Mouse (Mus musculus): ENCODE measurements around the gene S100a2. TPM values are rescaled to one million over a fixed set of nuclear protein-coding genes. Genes with fewer than 3 reads are reported as not detected.

S100a2 gene
- polyA plus RNA-seq, 2 experiments, result not detected

DNA sequence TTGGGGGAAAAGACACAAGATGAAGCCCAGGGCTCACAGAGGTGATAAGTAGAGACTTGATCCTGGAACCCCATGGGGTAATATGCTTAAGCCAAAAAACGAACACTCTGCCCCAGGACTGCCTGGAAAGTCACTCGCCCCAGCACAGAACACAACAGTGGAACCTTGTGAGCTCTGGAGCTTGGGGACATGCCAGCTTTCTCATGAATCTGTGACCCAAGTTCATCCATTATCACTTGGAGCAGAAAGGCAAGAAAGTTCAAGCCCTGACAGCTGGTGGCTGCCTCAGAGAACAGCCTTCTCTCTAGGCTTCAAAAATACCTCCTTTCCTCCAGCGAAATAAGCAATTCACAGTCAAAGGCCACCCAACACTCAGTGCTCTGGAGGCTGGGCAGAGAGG is 9.4 kb downstream of the S100a2 start:
- H3K4me1 ChIP-seq (replicated peaks; ENCODE audit: control insufficient read depth in 2 of 2, insufficient read depth in 2 of 2, low read length in 1 of 2), result no peaks in the 10 kb centered on the region
- H3K36me3 ChIP-seq (replicated peaks; ENCODE audit: control insufficient read depth, insufficient read depth, low read depth), result no peaks in the 10 kb centered on the region
- DNase-seq (ENCODE audit: low read depth in 3 of 3, low spot score in 3 of 3) (no peak), ATAC-seq (ENCODE audit: insufficient read depth) (no peak)
- H3K4me2 ChIP-seq (ENCODE audit: low read depth), result no peak overlapping the region
- TF ChIP-seq CTCF (IDR thresholded peaks at IDR 0.05; ENCODE audit: low read depth) (no peak), EP300 (IDR thresholded peaks at IDR 0.05; ENCODE audit: low read depth) (no peak)
- no peak overlapping the region for H3K27ac ChIP-seq
- no peaks in the 10 kb centered on the region for H3K9me3 ChIP-seq (ENCODE audit: control insufficient read depth, low read length)
- WGBS (ENCODE audit: insufficient replicate concordance), result 50% methylated on average over 3 of the region's 3 CpGs
- H3K9ac ChIP-seq (replicated peaks), result no peak overlapping the region
- H3K4me3 ChIP-seq (ENCODE audit: insufficient read depth in 1 of 2, low read depth in 2 of 2, low read length in 2 of 2), result no peak overlapping the region
- no peaks in the 10 kb centered on the region for H3K27me3 ChIP-seq (ENCODE audit: control insufficient read depth, insufficient read depth, low read length)

DNA sequence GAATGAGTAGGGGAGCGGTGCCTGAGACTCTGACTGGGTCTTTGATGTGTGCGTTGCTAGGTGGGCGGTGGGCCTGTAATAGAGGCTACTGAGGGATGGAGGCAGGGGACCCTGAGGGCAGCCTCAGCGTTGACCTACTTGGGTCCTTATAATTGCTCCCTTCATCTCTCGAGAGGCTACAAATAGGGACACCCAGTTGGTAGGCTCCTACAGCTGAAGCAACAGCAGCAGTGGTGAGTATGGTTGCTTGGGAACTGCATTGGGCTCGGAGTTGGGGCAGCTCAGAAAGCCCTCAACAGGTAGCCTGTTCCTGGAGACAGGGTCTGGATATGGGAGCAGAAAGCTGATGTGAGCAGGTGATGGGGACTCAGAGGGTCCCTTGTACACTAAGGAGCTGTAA is 10.0 kb downstream of the S100a2 start:
- H3K4me3 ChIP-seq (ENCODE audit: insufficient read depth in 1 of 2, low read depth in 2 of 2, low read length in 2 of 2), result no peak overlapping the region
- ATAC-seq (ENCODE audit: insufficient read depth) (no peak), DNase-seq (ENCODE audit: low read depth in 3 of 3, low spot score in 3 of 3) (no peak)
- H3K9me3 ChIP-seq (ENCODE audit: control insufficient read depth, low read length), result no peaks in the 10 kb centered on the region
- H3K9ac ChIP-seq (replicated peaks), result no peak overlapping the region
- H3K4me2 ChIP-seq (ENCODE audit: low read depth), result no peak overlapping the region
- WGBS (ENCODE audit: insufficient replicate concordance), result 68% methylated on average over 6 of the region's 6 CpGs
- TF ChIP-seq EP300 (IDR thresholded peaks at IDR 0.05; ENCODE audit: low read depth) (no peak), CTCF (IDR thresholded peaks at IDR 0.05; ENCODE audit: low read depth) (no peak)
- peaks cover 0 to 3% of the 10 kb centered on the region in 2 experiments; a peak in 1 of 4 replicates for H3K4me1 ChIP-seq (replicated peaks; ENCODE audit: control insufficient read depth in 2 of 2, insufficient read depth in 2 of 2, low read length in 1 of 2)
- H3K36me3 ChIP-seq (replicated peaks; ENCODE audit: control insufficient read depth, insufficient read depth, low read depth), result no peaks in the 10 kb centered on the region
- H3K27ac ChIP-seq, result no peak overlapping the region
- no peaks in the 10 kb centered on the region for H3K27me3 ChIP-seq (ENCODE audit: control insufficient read depth, insufficient read depth, low read length)

DNA sequence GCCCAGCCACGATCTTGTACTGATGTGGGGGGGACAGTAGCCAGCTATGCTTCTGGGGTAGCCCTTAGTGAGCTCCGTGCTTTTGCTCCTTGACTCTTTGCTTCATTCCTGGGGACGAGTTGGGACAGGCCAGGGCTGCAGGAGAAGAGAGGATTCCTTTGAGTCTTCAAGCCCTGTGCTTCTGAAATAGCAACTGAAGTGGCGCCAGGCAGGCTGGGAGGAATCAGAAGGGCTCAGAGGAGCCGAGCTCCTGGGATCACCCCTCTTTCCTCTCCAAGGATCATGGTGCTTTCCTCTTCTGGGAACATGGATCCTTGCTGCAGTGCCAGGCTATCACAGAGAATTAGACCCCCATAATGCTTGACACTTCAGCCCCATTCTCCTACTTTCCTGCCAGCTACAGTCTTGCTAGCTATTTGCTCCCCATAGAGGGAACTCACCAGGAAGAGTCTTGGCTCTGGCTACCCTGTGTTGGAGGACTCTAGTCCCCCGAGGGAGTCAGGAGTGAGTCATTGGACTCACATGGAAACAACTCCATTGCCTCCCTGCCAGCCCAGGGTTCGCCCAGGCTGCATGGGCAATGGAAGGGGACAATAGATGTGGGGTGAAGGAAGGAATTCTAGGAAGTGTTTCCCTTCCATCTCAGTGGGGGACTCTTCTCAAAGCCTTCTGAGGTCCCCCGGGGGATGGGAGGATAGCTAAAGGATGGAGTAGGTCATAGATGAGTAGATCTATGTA is 10.6 kb downstream of the S100a2 start:
- no peaks in the 10 kb centered on the region for H3K9me3 ChIP-seq (ENCODE audit: control insufficient read depth, low read length)
- H3K27ac ChIP-seq, result no peak overlapping the region
- H3K27me3 ChIP-seq (ENCODE audit: control insufficient read depth, insufficient read depth, low read length), result no peaks in the 10 kb centered on the region
- ATAC-seq (ENCODE audit: insufficient read depth) (no peak), DNase-seq (ENCODE audit: low read depth in 3 of 3, low spot score in 3 of 3) (no peak)
- no peaks in the 10 kb centered on the region for H3K36me3 ChIP-seq (replicated peaks; ENCODE audit: control insufficient read depth, insufficient read depth, low read depth)
- peaks cover 0 to 3% of the 10 kb centered on the region in 2 experiments; a peak in 1 of 4 replicates for H3K4me1 ChIP-seq (replicated peaks; ENCODE audit: control insufficient read depth in 2 of 2, insufficient read depth in 2 of 2, low read length in 1 of 2)
- TF ChIP-seq CTCF (IDR thresholded peaks at IDR 0.05; ENCODE audit: low read depth), result no peak
- TF ChIP-seq EP300 (IDR thresholded peaks at IDR 0.05; ENCODE audit: low read depth), result no peak
- no peak overlapping the region for H3K4me3 ChIP-seq (ENCODE audit: insufficient read depth in 1 of 2, low read depth in 2 of 2, low read length in 2 of 2)
- H3K9ac ChIP-seq (replicated peaks), result no peak overlapping the region
- no peak overlapping the region for H3K4me2 ChIP-seq (ENCODE audit: low read depth)
- 48% methylated on average over 8 of the region's 8 CpGs for WGBS (ENCODE audit: insufficient replicate concordance)

DNA sequence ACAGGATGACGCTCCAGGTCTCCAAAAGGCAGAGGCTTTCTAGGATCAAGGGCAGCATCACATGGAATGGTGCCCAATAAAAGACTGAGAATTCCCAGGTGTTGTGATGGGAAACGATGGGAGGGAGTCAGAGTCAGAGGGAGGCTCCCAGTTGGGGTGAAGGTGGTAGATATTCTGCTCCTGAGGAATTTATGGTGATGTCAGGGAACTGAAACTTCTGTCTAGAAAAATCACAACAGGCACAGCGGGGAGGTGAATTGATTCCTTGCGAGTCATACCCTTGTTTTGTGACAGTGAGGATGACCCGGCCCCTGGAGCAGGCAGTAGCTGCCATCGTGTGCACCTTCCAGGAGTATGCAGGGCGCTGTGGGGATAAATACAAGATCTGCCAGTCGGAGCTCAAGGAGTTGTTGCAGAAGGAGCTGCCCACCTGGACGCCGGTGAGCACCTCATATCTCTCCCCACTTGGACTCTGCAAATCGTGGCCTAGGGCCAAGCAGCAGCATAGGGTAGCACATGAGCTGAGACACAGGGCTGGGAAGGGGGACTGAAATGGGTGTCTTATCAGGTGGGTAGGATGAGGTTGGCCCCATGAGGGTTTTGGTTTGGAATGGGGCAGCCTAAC is 11.6 kb downstream of the S100a2 start, which contains the start of gene Gm42674:
TSS of gene Gm42674 (plus strand) at position 419 of the 625 bp plus-strand sequence.
- Histone ChIP-seq H3K9me3 (ENCODE audit: control insufficient read depth, low read length) (no peaks in the 10 kb centered on the region), H3K9ac (replicated peaks) (no peak within 1 kb of the TSS), H3K27me3 (ENCODE audit: control insufficient read depth, insufficient read depth, low read length) (no peaks in the 10 kb centered on the region), H3K36me3 (replicated peaks; ENCODE audit: control insufficient read depth, insufficient read depth, low read depth) (no peaks in the 10 kb centered on the region), H3K4me3 (ENCODE audit: insufficient read depth in 1 of 2, low read depth in 2 of 2, low read length in 2 of 2) (no peak within 1 kb of the TSS), H3K4me2 (ENCODE audit: low read depth) (no peak within 1 kb of the TSS), H3K4me1 (replicated peaks; ENCODE audit: control insufficient read depth in 2 of 2, insufficient read depth in 2 of 2, low read length in 1 of 2) (peaks cover 0 to 3% of the 10 kb centered on the region in 2 experiments; a peak in 1 of 4 replicates), H3K27ac (no peak within 1 kb of the TSS)
- no peak for ATAC-seq (ENCODE audit: insufficient read depth)
- TF ChIP-seq CTCF (IDR thresholded peaks at IDR 0.05; ENCODE audit: low read depth) (no peak), EP300 (IDR thresholded peaks at IDR 0.05; ENCODE audit: low read depth) (no peak)
- 68% methylated on average over 11 of the region's 11 CpGs for WGBS (ENCODE audit: insufficient replicate concordance)
- no peak for DNase-seq (ENCODE audit: low read depth in 3 of 3, low spot score in 3 of 3)

DNA sequence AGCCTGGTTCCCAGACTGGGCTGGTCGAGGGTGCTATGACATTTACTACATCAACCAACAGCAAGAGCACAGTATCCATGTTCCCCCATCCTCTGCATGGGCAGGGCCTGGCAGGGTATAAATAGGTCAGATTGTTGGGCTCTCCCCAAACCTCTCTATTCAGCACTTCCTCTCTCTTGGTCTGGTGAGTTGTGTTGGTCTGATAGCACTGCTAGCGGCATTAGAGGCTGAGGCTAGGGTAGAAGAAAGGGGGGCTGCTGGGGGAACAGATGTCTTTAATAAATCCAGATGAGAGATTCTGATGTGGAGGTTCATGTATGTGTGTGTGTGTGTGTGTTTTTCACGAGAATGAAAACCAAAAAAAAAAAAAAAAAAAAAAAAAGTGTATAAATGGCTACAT is 13.6 kb downstream of the S100a2 start, which contains the start of gene S100a4:
TSS of gene S100a4 (plus strand) at position 149 of the 400 bp plus-strand sequence.
- TF ChIP-seq EP300 (IDR thresholded peaks at IDR 0.05; ENCODE audit: low read depth), result no peak
- no peak for TF ChIP-seq CTCF (IDR thresholded peaks at IDR 0.05; ENCODE audit: low read depth)
- Histone ChIP-seq H3K4me2 (ENCODE audit: low read depth) (no peak within 1 kb of the TSS), H3K9me3 (ENCODE audit: control insufficient read depth, low read length) (no peaks in the 10 kb centered on the region), H3K9ac (replicated peaks) (no peak within 1 kb of the TSS), H3K36me3 (replicated peaks; ENCODE audit: control insufficient read depth, insufficient read depth, low read depth) (no peaks in the 10 kb centered on the region), H3K27ac (no peak within 1 kb of the TSS), H3K4me1 (replicated peaks; ENCODE audit: control insufficient read depth in 2 of 2, insufficient read depth in 2 of 2, low read length in 1 of 2) (peaks cover 0 to 3% of the 10 kb centered on the region in 2 experiments; a peak in 1 of 4 replicates), H3K27me3 (ENCODE audit: control insufficient read depth, insufficient read depth, low read length) (no peaks in the 10 kb centered on the region), H3K4me3 (ENCODE audit: insufficient read depth in 1 of 2, low read depth in 2 of 2, low read length in 2 of 2) (no peak within 1 kb of the TSS)
- DNase-seq (ENCODE audit: low read depth in 3 of 3, low spot score in 3 of 3) (no peak), ATAC-seq (ENCODE audit: insufficient read depth) (no peak)
- WGBS (ENCODE audit: insufficient replicate concordance), result 15% methylated on average over 3 of the region's 3 CpGs
